Mouse (Mus musculus): ENCODE data around the gene Psenen. TPM values are rescaled to one million over a fixed set of nuclear protein-coding genes. Genes with fewer than 3 reads are reported as not detected.

Gene Psenen
- polyA plus RNA-seq, 1 experiment from 2014 or later, result 114 TPM

DNA sequence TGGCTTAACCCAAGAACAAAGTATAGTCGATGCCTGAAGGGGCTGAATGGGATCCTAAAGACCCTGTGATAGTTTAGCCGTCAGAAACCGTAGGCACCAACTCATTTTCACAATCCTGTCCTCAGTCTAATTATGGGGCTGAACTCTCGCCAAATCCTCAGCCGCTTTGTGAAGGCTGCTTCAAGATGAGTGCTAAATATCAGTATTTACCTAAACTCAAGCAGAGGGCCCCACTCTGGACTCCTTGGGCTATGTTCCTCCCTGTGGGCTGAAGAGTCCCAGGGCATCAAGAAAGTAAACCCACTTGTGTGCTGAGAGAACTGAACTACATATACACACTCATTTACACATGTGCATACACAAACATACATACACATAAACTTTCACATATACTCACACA, 33.4 kb upstream of the Psenen start:
- Histone ChIP-seq H3K27me3 (replicated peaks) (peaks cover 30% of the 10 kb centered on the region), H3K4me2 (no peak overlapping the region), H3K4me3 (no peak overlapping the region), H3K9me3 (no peaks in the 10 kb centered on the region), H3K27ac (replicated peaks) (no peak overlapping the region), H3K36me3 (no peaks in the 10 kb centered on the region), H3K4me1 (peaks cover 12% of the 10 kb centered on the region), H3K9ac (no peak overlapping the region)
- WGBS, result 72% methylated on average over 5 of the region's 5 CpGs
- no peak for ATAC-seq (ENCODE audit: extremely low read depth, insufficient number of reproducible peaks, low FRiP score, low TSS enrichment)

DNA sequence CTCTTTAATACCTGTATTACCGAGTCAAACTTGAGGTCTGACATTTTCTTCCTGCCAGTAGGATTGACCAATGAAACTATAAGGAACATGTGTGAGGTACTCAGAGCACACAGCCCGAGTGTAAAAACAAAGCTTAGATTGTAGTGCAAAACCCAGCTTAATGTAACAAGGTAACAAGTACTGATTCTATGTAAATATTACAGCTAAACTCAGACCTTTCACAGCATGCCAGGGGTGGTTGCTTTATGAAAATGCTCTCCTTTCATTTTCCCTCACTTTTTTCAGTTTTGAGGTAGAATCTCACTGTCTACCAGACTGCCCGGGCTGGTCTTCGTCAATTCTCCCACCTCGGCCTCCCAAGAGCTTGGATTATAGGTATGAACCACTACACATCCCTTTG, 32.7 kb upstream of the Psenen start:
- Histone ChIP-seq H3K27me3 (replicated peaks) (peaks cover 30% of the 10 kb centered on the region), H3K4me2 (no peak overlapping the region), H3K9me3 (no peaks in the 10 kb centered on the region), H3K4me1 (peaks cover 12% of the 10 kb centered on the region), H3K9ac (no peak overlapping the region), H3K4me3 (no peak overlapping the region), H3K27ac (replicated peaks) (no peak overlapping the region), H3K36me3 (no peaks in the 10 kb centered on the region)
- ATAC-seq (ENCODE audit: extremely low read depth, insufficient number of reproducible peaks, low FRiP score, low TSS enrichment), result no peak
- WGBS, result 72% methylated on average over 5 of the region's 5 CpGs

DNA sequence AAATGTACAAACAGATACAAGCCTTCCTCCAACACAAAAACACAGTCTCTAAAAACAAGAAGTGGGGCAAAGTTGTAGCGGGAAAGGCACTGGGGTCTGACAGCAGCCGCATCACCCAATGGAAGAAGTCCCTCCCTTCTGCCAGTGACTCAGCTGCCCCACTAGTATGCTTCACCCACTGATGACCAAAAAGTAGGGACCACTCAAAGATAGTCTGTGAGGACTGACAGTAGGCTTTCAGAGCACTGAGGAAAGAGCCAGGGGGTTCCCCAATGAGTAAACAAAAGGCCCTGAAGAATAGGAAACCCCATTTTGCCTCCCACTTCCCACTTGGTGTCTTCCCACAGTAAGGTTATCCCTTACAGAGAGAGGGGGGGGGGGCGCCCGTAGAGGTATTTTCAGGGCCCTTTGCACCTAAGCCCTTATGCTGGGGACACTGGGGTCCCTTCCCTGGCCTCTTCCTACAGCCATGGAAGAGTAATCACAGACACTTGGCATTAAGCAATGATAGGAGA, 31.1 kb upstream of the Psenen start:
- no peak overlapping the region for H3K4me3 ChIP-seq
- H3K9ac ChIP-seq, result no peak overlapping the region
- H3K27ac ChIP-seq (replicated peaks), result no peak overlapping the region
- WGBS, result 53% methylated on average over 4 of the region's 4 CpGs
- no peaks in the 10 kb centered on the region for H3K36me3 ChIP-seq
- no peak for ATAC-seq (ENCODE audit: extremely low read depth, insufficient number of reproducible peaks, low FRiP score, low TSS enrichment)
- no peak overlapping the region for H3K4me2 ChIP-seq
- no peaks in the 10 kb centered on the region for H3K9me3 ChIP-seq
- H3K4me1 ChIP-seq, result peaks cover 9% of the 10 kb centered on the region
- H3K27me3 ChIP-seq (replicated peaks), result peaks cover 30% of the 10 kb centered on the region

DNA sequence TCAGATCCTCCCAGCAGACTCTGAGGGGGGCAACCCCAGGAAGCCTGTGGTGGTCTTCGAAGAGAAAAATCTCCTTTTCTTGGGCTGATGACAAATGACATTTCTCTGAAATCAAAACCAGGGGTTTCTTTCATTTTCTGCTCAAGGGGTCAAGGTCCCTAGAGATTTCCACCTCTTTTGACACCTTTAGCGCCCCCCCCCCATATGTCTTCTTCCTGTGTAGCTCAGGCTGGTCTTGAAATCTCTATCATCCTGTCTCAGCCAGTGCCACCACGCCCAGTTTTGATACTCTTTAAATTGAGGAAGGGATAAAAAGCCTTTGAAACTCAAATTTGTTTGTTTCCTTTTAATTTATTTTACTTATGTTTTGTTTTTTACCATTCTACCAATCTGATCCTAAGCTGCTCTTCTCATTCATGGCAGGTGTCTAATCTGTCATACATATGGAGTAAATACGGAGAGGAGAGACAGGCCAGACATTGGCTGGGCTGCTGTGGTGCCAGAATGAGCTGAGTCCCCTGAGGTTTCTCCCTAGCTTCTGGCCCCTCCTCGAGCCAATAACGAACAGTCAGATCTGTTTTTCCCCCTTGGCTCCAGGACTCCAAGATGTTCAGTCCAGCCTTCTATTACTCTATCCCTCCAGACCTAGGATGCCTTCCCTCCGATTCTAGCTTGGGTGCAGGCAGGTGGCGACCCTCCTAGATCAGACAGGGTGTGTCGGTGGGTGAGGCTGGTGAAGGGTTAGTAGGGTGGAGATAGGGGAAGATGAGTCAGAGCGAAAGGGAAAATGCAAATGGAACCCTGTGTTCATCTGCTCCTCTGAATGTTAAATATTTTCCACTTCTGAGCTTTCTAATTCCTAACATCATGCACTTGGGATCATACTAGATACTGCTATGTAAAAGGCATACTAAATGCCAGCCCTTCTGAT, 30.4 kb upstream of the Psenen start:
- Histone ChIP-seq H3K9ac (no peak overlapping the region), H3K36me3 (no peaks in the 10 kb centered on the region), H3K27me3 (replicated peaks) (peaks cover 28% of the 10 kb centered on the region), H3K4me1 (peaks cover 8% of the 10 kb centered on the region), H3K9me3 (no peaks in the 10 kb centered on the region), H3K27ac (replicated peaks) (no peak overlapping the region), H3K4me3 (no peak overlapping the region), H3K4me2 (no peak overlapping the region)
- 67% methylated on average over 10 of the region's 10 CpGs for WGBS
- ATAC-seq (ENCODE audit: extremely low read depth, insufficient number of reproducible peaks, low FRiP score, low TSS enrichment), result no peak

DNA sequence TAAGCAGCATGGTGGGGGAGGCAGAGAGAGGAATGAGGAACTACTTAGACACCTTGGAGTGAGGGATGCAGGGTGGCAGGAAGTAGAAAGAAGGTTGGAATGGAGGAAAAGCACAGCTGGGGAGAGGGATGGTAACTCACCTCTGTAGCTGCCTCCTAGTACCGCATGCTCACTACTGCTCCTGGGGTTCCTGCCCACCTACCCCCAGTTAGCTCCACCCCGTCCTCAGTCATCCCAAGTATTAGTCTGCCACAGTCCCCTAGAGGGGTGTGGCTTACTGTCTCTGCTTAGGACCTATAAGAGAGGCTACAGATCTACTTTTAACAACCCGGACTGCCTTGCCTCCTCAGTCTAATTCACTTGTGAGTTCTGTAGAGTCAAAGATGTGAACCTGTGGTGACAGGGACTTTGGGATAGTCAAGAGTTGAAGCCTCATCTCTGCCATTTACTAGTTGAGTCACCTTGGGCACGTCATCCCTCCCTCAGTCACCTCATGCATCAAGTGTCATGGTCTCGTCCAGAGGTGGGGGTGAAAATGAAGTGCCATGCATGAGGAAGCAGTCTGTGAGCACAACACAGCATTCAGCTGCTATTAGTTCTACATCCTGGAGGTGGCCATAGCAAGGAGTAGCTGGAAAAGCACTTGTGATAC, 29.5 kb upstream of the Psenen start:
- 34% methylated on average over 5 of the region's 5 CpGs for WGBS
- Histone ChIP-seq H3K27me3 (replicated peaks) (peaks cover 26% of the 10 kb centered on the region), H3K4me3 (no peak overlapping the region), H3K4me1 (peaks cover 8% of the 10 kb centered on the region), H3K9ac (no peak overlapping the region), H3K4me2 (no peak overlapping the region), H3K36me3 (no peaks in the 10 kb centered on the region), H3K9me3 (no peaks in the 10 kb centered on the region), H3K27ac (replicated peaks) (no peak overlapping the region)
- ATAC-seq (ENCODE audit: extremely low read depth, insufficient number of reproducible peaks, low FRiP score, low TSS enrichment), result no peak

DNA sequence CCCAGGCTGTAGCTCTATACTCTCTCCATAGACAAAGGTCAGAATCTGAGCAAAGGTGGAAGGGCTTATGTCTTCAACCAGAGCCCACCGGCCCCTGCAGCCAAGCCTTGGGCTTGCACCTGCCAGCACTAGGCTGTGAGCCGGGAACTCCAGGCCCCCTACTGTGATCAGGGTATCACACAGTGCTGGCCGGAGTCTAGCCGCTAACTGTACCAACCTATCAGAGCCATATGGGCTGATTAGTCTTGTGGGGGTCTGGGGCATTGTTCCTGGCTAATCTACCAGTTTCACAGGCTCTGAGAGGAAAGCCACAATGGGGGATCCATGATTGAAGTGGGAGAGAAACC, 28.2 kb upstream of the Psenen start:
- Histone ChIP-seq H3K4me1 (peaks cover 20% of the 10 kb centered on the region), H3K36me3 (peaks cover 4% of the 10 kb centered on the region), H3K4me3 (no peak overlapping the region), H3K9ac (0 out of 2 replicates have a peak overlapping the region, but pooled peaks have one; percentile 7), H3K9me3 (no peaks in the 10 kb centered on the region), H3K27me3 (replicated peaks) (peaks cover 17% of the 10 kb centered on the region), H3K4me2 (no peak overlapping the region), H3K27ac (replicated peaks) (no peak overlapping the region)
- 50% methylated on average over 4 of the region's 4 CpGs for WGBS
- ATAC-seq (ENCODE audit: extremely low read depth, insufficient number of reproducible peaks, low FRiP score, low TSS enrichment), result no peak

DNA sequence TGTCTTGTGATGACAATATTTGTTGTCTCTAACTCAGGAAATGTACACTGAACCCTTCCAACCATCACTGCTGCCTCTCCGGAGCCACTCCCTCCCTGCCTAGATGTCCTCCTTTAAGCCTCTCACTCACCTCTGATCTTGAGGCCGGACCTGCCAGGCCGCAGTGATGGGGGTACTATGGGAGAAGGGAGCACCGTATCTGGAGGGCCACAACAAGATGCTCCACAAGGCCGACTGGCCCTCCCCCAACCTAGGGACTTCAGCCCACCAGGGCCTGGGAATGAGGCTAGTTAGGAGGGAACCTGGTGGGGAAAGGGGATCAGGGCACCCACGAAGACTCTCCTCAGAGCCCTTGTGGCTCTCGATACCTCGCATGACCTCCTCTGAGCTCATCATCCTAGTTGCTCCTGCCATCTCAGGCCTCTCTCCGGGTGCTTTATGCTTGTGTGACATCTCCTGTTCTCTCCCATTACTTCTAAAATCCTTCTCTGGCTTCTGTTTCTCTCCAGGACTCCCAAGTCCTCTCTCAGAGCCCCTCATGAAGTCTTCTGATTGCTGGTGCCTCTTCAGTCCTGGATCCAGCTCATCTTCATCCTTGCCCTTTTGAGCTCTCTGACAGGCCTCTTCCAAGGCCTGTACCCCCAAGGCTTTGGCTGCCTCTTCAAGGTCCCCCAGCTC, 27.6 kb upstream of the Psenen start:
- Histone ChIP-seq H3K27ac (replicated peaks) (no peak overlapping the region), H3K36me3 (peaks cover 9% of the 10 kb centered on the region), H3K9ac (peak overlapping the region; percentile 50; the same call in 1 of the 2 replicates), H3K4me2 (no peak overlapping the region), H3K4me1 (peaks cover 23% of the 10 kb centered on the region), H3K27me3 (replicated peaks) (peaks cover 15% of the 10 kb centered on the region), H3K4me3 (no peak overlapping the region), H3K9me3 (no peaks in the 10 kb centered on the region)
- no peak for ATAC-seq (ENCODE audit: extremely low read depth, insufficient number of reproducible peaks, low FRiP score, low TSS enrichment)
- WGBS, result 77% methylated on average over 9 of the region's 9 CpGs

DNA sequence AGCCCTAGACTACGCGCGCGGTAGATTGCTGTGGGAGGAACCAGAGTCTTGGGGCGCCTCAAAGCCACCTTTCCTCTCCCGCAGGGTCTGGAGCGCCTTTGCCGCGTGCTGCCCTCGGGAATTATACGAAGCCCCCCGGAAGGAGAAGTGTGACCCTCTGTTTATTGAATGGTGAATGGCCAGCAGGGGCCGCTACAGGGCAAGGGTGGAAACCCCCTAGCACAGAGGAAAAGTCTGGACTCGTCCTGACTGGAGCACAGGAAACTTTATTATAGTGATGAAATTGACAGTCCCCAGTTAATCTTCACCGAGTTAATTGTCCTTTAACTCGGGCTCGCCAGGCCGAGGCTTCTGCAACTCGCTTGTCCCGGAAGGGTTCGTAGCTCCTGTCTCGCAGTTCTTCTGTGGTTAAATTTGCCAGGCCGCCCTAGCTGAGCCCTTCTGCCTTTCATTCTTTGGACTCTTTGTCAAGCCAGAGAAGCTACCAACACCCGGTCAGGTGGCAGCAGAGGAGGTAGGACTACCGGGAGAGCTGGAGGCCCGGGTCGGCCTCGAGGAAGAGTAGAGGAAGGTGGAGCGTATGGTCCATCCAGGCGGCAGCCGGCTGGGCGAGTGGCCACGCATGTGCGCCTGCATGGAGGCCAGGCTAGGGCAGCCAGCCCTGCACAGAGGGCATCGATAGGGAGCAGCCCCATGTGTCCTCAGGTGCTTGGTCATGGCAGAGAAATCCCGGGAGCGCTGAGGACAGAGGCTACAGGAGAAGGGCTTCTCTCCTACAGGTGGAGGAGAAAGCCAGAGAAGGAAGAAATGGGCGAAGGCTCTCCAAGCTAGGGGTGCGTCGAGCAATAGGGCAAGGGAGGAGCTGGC, 26.2 kb upstream of the Psenen start:
- H3K27me3 ChIP-seq (replicated peaks), result peaks cover 4% of the 10 kb centered on the region
- H3K36me3 ChIP-seq, result peaks cover 23% of the 10 kb centered on the region
- peak overlapping the region; percentile 90 for H3K27ac ChIP-seq (replicated peaks)
- WGBS, result 26% methylated on average over 40 of the region's 40 CpGs
- H3K9me3 ChIP-seq, result no peaks in the 10 kb centered on the region
- peaks cover 23% of the 10 kb centered on the region for H3K4me1 ChIP-seq
- H3K4me3 ChIP-seq, result peak overlapping the region; percentile 80
- peak overlapping the region; percentile 96 for H3K9ac ChIP-seq
- ATAC-seq (ENCODE audit: extremely low read depth, insufficient number of reproducible peaks, low FRiP score, low TSS enrichment), result peak; percentile 29; the same call in 1 of the 2 replicates
- peak overlapping the region; percentile 98 for H3K4me2 ChIP-seq

DNA sequence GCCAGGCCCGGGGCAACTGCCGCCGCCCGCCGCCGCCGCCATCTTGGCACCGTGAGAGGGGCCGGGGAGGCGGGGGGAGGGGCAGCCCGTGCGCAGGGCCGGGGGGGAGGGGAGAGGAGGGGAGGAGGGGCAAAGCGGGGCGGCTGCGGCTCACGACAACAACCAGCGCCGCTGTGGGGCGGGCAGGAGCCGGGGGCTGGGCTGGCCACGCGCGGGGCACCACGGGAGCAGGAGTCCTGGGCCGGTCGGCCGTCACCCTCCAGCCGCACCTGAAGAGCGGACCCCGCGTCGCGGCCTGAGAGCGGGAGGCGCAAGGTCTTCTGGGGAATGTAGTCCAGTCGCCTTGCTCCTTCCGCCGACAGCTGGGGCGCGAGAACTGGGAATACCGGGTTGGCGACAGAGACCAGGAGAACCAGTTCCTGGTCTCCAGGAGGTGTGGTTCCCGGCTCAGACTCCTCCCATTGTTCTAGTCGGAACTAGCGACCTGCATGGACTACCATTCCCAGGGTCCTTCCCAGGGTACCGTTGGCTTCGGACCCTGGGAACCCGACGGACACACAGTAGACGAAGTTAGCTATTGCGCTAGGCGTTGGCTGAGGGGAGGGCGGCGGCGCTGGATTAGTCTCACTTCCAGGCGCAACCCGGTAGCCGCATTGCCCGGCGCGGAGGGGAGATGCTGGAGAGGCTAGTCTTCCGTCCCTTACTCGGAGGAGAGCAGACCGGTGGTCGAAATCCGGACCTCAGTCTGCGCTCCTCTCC, 25.4 kb upstream of the Psenen start, which contains the start of gene Kmt2b:
Gene Kmt2b (minus strand): TSS at position 51 of the 759 bp plus-strand sequence.
- H3K36me3 ChIP-seq, result peaks cover 31% of the 10 kb centered on the region
- H3K4me1 ChIP-seq, result peaks cover 23% of the 10 kb centered on the region
- H3K9ac ChIP-seq, result peak within 1 kb of the TSS; percentile 96
- H3K4me2 ChIP-seq, result peak within 1 kb of the TSS; percentile 98
- H3K9me3 ChIP-seq, result no peaks in the 10 kb centered on the region
- ATAC-seq (ENCODE audit: extremely low read depth, insufficient number of reproducible peaks, low FRiP score, low TSS enrichment), result peak; percentile 92
- under 1% methylated on average over 63 of the region's 68 CpGs for WGBS
- no peaks in the 10 kb centered on the region; the same call in 1 of the 2 replicates for H3K27me3 ChIP-seq (replicated peaks)
- H3K4me3 ChIP-seq, result peak within 1 kb of the TSS; percentile 80
- peak within 1 kb of the TSS; percentile 90 for H3K27ac ChIP-seq (replicated peaks)

Measured in heart, embryonic 13.5 days (tissue).